Mouse (Mus musculus) MEL (cell line): ENCODE results near the gene Bicral. TPM values are rescaled to one million over a fixed set of nuclear protein-coding genes. Genes with fewer than 3 reads are reported as not detected.

Experiments used
- DNase-seq: peaks from one replicate; pipeline ENCODE4 v3.0.0; 2011; ENCODE audit warnings: low read depth, low spot score
- H3K27ac ChIP-seq: 2 replicates; pipeline ENCODE4 v1.5.1; 2012; ENCODE audit warnings: low read depth, mild to moderate bottlenecking, control low read depth, low read length, moderate library complexity; ENCODE audit not compliant: control insufficient read depth
- H3K27me3 ChIP-seq, 2 experiments: fragments of 150-350 bp in 1 of 2; sonication (generic) in 1 of 2; 2 replicates each; pipeline ENCODE4 v1.6.1; 2012; ENCODE audit warnings: low read length in 2 of 2, mild to moderate bottlenecking in 2 of 2, improper control_type of control experiment in 1 of 2, moderate library complexity in 1 of 2; ENCODE audit not compliant: insufficient read depth in 2 of 2, control insufficient read depth in 1 of 2
- H3K36me3 ChIP-seq, 2 experiments: 2 replicates each; pipeline ENCODE4 v1.6.1; 2012 to 2014; ENCODE audit warnings: low read length in 2 of 2, improper control_type of control experiment in 1 of 2, inconsistent platforms in 1 of 2, mild to moderate bottlenecking in 1 of 2; ENCODE audit not compliant: insufficient read depth in 2 of 2, control insufficient read depth in 1 of 2
- H3K4me1 ChIP-seq, 2 experiments: fragments of 150-350 bp in 1 of 2; sonication (generic) in 1 of 2; 2 replicates each; pipeline ENCODE4 v1.6.1; 2012; ENCODE audit warnings: low read length in 2 of 2, improper control_type of control experiment in 1 of 2, mild to moderate bottlenecking in 1 of 2; ENCODE audit not compliant: insufficient read depth in 2 of 2, control insufficient read depth in 1 of 2
- H3K4me3 ChIP-seq, 2 experiments: fragments of 150-350 bp in 1 of 2; sonication (generic) in 1 of 2; 2 replicates each; pipeline ENCODE4 v1.5.1; 2012; ENCODE audit warnings: low read depth in 2 of 2, low read length in 2 of 2, mild to moderate bottlenecking in 2 of 2, moderate library complexity in 2 of 2, control low read depth in 1 of 2, improper control_type of control experiment in 1 of 2; ENCODE audit not compliant: control insufficient read depth in 1 of 2, insufficient read depth in 1 of 2
- H3K79me2 ChIP-seq: 2 replicates; pipeline ENCODE4 v1.6.1; 2012; ENCODE audit warnings: mild to moderate bottlenecking, low read length, moderate library complexity; ENCODE audit not compliant: control insufficient read depth, poor library complexity, insufficient read depth
- H3K9ac ChIP-seq: 2 replicates; pipeline ENCODE4 v1.6.1; 2012; ENCODE audit warnings: low read depth, mild to moderate bottlenecking, control low read depth, low read length, moderate library complexity; ENCODE audit not compliant: control insufficient read depth, poor library complexity, severe bottlenecking
- H3K9me3 ChIP-seq: fragments of 150-350 bp; sonication (generic); replicated peaks from 2 replicates; pipeline ENCODE4 v1.6.1; 2012; ENCODE audit warnings: mild to moderate bottlenecking, low read length, improper control_type of control experiment, moderate library complexity; ENCODE audit not compliant: insufficient read depth
- CHD2 ChIP-seq: IDR thresholded peaks from 2 replicates; pipeline ENCODE4 v1.6.1; 2011; ENCODE audit warnings: low read length, improper control_type of control experiment
- CTCF ChIP-seq, 3 experiments: IDR thresholded peaks in 2 of 3; conservative IDR thresholded peaks in 1 of 3; 2 replicates each; pipeline ENCODE4 v1.5.1; 2011 to 2012; ENCODE audit warnings: low read length in 3 of 3, low read depth in 2 of 3, mild to moderate bottlenecking in 2 of 3, improper control_type of control experiment in 1 of 3, inconsistent platforms in 1 of 3, mixed read lengths in 1 of 3, moderate library complexity in 1 of 3; ENCODE audit not compliant: control insufficient read depth in 1 of 3, insufficient read depth in 1 of 3, poor library complexity in 1 of 3, severe bottlenecking in 1 of 3
- EP300 ChIP-seq, 2 experiments: IDR thresholded peaks; 2 replicates each; pipeline ENCODE4 v1.6.1; 2011; ENCODE audit warnings: improper control_type of control experiment in 2 of 2, low read length in 2 of 2, low read depth in 1 of 2, mild to moderate bottlenecking in 1 of 2
- ETS1 ChIP-seq: IDR thresholded peaks from 2 replicates; pipeline ENCODE4 v1.6.1; 2012; ENCODE audit warnings: low read depth, mild to moderate bottlenecking, inconsistent platforms, low read length, improper control_type of control experiment, moderate library complexity
- GATA1 ChIP-seq: IDR thresholded peaks from 2 replicates; pipeline ENCODE4 v1.6.1; 2011; ENCODE audit warnings: low read depth, low read length, improper control_type of control experiment
- HCFC1 ChIP-seq: IDR thresholded peaks from 2 replicates; pipeline ENCODE4 v1.6.1; 2012; ENCODE audit warnings: low read depth, mild to moderate bottlenecking, inconsistent platforms, low read length, improper control_type of control experiment, moderate library complexity
- JUND ChIP-seq: IDR thresholded peaks from 2 replicates; pipeline ENCODE4 v1.6.1; 2011; ENCODE audit warnings: low read depth, mild to moderate bottlenecking, improper control_type of control experiment, low read length
- KAT2A ChIP-seq: conservative IDR thresholded peaks from 2 replicates; pipeline ENCODE4 v1.6.1; 2012; ENCODE audit warnings: low read depth, low read length, improper control_type of control experiment, inconsistent platforms
- MAFK ChIP-seq: IDR thresholded peaks from 2 replicates; pipeline ENCODE4 v1.6.1; 2011; ENCODE audit warnings: low read depth, mild to moderate bottlenecking, low read length, improper control_type of control experiment, borderline replicate concordance
- MAZ ChIP-seq: IDR thresholded peaks from 2 replicates; pipeline ENCODE4 v1.6.1; 2012; ENCODE audit warnings: low read depth, mild to moderate bottlenecking, inconsistent platforms, low read length, improper control_type of control experiment
- MXI1 ChIP-seq: IDR thresholded peaks from 2 replicates; pipeline ENCODE4 v1.6.1; 2011; ENCODE audit warnings: mild to moderate bottlenecking, low read depth, low read length, improper control_type of control experiment
- MYC ChIP-seq: IDR thresholded peaks from 2 replicates; pipeline ENCODE4 v1.6.1; 2011; ENCODE audit warnings: low read depth, mild to moderate bottlenecking, low read length, improper control_type of control experiment, moderate library complexity
- NELFE ChIP-seq: IDR thresholded peaks from 2 replicates; pipeline ENCODE4 v1.6.1; 2011; ENCODE audit warnings: low read depth, low read length, improper control_type of control experiment
- NRF1 ChIP-seq: IDR thresholded peaks from 2 replicates; pipeline ENCODE4 v1.6.1; 2014; ENCODE audit warnings: low read depth, mild to moderate bottlenecking, inconsistent platforms, low read length, improper control_type of control experiment, moderate library complexity; ENCODE audit not compliant: poor library complexity, insufficient read depth, severe bottlenecking
- POLR2A ChIP-seq, 2 experiments: IDR thresholded peaks; 2 replicates each; pipeline ENCODE4 v1.6.1; 2011 to 2012; ENCODE audit warnings: low read length in 2 of 2, mild to moderate bottlenecking in 2 of 2, control low read depth in 1 of 2, improper control_type of control experiment in 1 of 2, low read depth in 1 of 2, moderate library complexity in 1 of 2; ENCODE audit not compliant: control insufficient read depth in 1 of 2, insufficient read depth in 1 of 2, poor library complexity in 1 of 2
- POLR2AphosphoS2 ChIP-seq: IDR thresholded peaks from 2 replicates; pipeline ENCODE4 v1.6.1; 2011; ENCODE audit warnings: low read length, improper control_type of control experiment
- POLR2AphosphoS5 ChIP-seq: IDR thresholded peaks from 2 replicates; pipeline ENCODE4 v1.6.1; 2012; ENCODE audit warnings: low read depth, borderline replicate concordance, mild to moderate bottlenecking, inconsistent platforms, low read length, moderate library complexity, mixed read lengths
- RAD21 ChIP-seq: IDR thresholded peaks from 2 replicates; pipeline ENCODE4 v1.6.1; 2011; ENCODE audit warnings: mild to moderate bottlenecking, low read depth, low read length, improper control_type of control experiment
- RCOR1 ChIP-seq: IDR thresholded peaks from 2 replicates; pipeline ENCODE4 v1.6.1; 2012; ENCODE audit warnings: low read depth, mild to moderate bottlenecking, inconsistent platforms, low read length, improper control_type of control experiment
- SIN3A ChIP-seq: IDR thresholded peaks from 2 replicates; pipeline ENCODE4 v1.6.1; 2012; ENCODE audit warnings: low read length, improper control_type of control experiment, inconsistent platforms
- TAL1 ChIP-seq: IDR thresholded peaks from 2 replicates; pipeline ENCODE4 v1.6.1; 2012; ENCODE audit warnings: mild to moderate bottlenecking, inconsistent platforms, low read length, moderate library complexity, mixed read lengths
- TBP ChIP-seq: IDR thresholded peaks from 2 replicates; pipeline ENCODE4 v1.8.0; 2011; ENCODE audit warnings: low read depth, low read length, improper control_type of control experiment
- UBTF ChIP-seq: IDR thresholded peaks from 2 replicates; pipeline ENCODE4 v1.6.1; 2012; ENCODE audit warnings: low read depth, mild to moderate bottlenecking, inconsistent platforms, low read length, improper control_type of control experiment, moderate library complexity, borderline replicate concordance; ENCODE audit not compliant: insufficient read depth
- USF1 ChIP-seq: IDR thresholded peaks from 2 replicates; pipeline ENCODE4 v1.6.1; 2014; ENCODE audit warnings: low read depth, mild to moderate bottlenecking, inconsistent platforms, low read length, improper control_type of control experiment, moderate library complexity
- USF2 ChIP-seq, 2 experiments: IDR thresholded peaks; 2 replicates each; pipeline ENCODE4 v1.6.1; 2011 to 2012; ENCODE audit warnings: improper control_type of control experiment in 2 of 2, low read length in 2 of 2, borderline replicate concordance in 1 of 2, inconsistent platforms in 1 of 2, low read depth in 1 of 2, mild to moderate bottlenecking in 1 of 2; ENCODE audit not compliant: insufficient read depth in 1 of 2
- ZC3H11A ChIP-seq: IDR thresholded peaks from 2 replicates; pipeline ENCODE4 v1.6.1; 2012; ENCODE audit warnings: low read depth, mild to moderate bottlenecking, inconsistent platforms, low read length, improper control_type of control experiment
- ZKSCAN1 ChIP-seq: IDR thresholded peaks from 2 replicates; pipeline ENCODE4 v1.6.1; 2012; ENCODE audit warnings: low read depth, mild to moderate bottlenecking, inconsistent platforms, low read length, improper control_type of control experiment, moderate library complexity
- ZMIZ1 ChIP-seq: IDR thresholded peaks from 2 replicates; pipeline ENCODE4 v1.6.1; 2012; ENCODE audit warnings: low read depth, mild to moderate bottlenecking, inconsistent platforms, low read length, improper control_type of control experiment, moderate library complexity
- ZNF384 ChIP-seq: IDR thresholded peaks from 2 replicates; pipeline ENCODE4 v1.6.1; 2012; ENCODE audit warnings: low read depth, mild to moderate bottlenecking, inconsistent platforms, low read length, improper control_type of control experiment
- polyA plus RNA-seq, 2 experiments: library from polyadenylated mRNA; stranded (reverse) in 1 of 2; unstranded in 1 of 2; fragments of >175 nt in 1 of 2; fragments of >200 nt in 1 of 2; gene quantifications; 2 replicates each; pipeline versions ENCODE4 v1.2.1 to v1.2.4; 2012; ENCODE audit warnings: low replicate concordance in 2 of 2, low read depth in 1 of 2; ENCODE audit not compliant: insufficient read length in 2 of 2, insufficient read depth in 1 of 2, missing spikeins in 1 of 2
- total RNA-seq: library from RNA; depleted of rRNA; stranded (reverse); fragments of 300-350 nt; gene quantifications from 2 replicates; pipeline ENCODE4 v1.2.3, GENCODE M21; 2012

The Bicral gene
- total and polyA plus RNA-seq, 3 experiments, result 3.7 to 6.9 TPM; not detected in 1

- no peaks in the 10 kb centered on the region for H3K27me3 ChIP-seq
- peak overlapping the region; percentile 28 to 72 for H3K4me3 ChIP-seq
- H3K9ac ChIP-seq, result peak overlapping the region; percentile 61
- no peaks in the 10 kb centered on the region for H3K9me3 ChIP-seq
- DNase-seq, result peak; percentile 63
- H3K79me2 ChIP-seq, result no peaks in the 10 kb centered on the region
- H3K36me3 ChIP-seq, result peaks cover 0 to 14% of the 10 kb centered on the region in 2 experiments; a peak in 3 of 4 replicates
- H3K27ac ChIP-seq, result peak overlapping the region; percentile 72
- peak in 1 of 2 experiments; percentile 29; a peak in 1 of 4 replicates for TF ChIP-seq EP300 (IDR thresholded peaks at IDR 0.05; ENCODE audit: low read depth in 1 of 2, low read length in 2 of 2)
- TF ChIP-seq SIN3A, result no peak
- TF ChIP-seq ETS1, result peak; percentile 49; the same call in 1 of the 2 replicates
- no peak for TF ChIP-seq MAFK
- no peak for TF ChIP-seq JUND
- TF ChIP-seq POLR2AphosphoS5, result no peak
- TF ChIP-seq RAD21, result no peak
- TF ChIP-seq ZMIZ1, result no peak
- TF ChIP-seq TBP, result 0 out of 2 replicates have a peak, but pooled peaks have one; percentile 13
- TF ChIP-seq POLR2AphosphoS2, result no peak
- TF ChIP-seq MXI1, result no peak
- 0 out of 2 replicates have a peak, but pooled peaks have one; percentile 4 for TF ChIP-seq GATA1
- no peak for TF ChIP-seq KAT2A
- peaks cover 17 to 20% of the 10 kb centered on the region in 2 experiments for H3K4me1 ChIP-seq
These were observed 28.3 kb downstream of the Bicral start for GRCm38 (mm10) chr17:46829856-46830535.

DNA sequence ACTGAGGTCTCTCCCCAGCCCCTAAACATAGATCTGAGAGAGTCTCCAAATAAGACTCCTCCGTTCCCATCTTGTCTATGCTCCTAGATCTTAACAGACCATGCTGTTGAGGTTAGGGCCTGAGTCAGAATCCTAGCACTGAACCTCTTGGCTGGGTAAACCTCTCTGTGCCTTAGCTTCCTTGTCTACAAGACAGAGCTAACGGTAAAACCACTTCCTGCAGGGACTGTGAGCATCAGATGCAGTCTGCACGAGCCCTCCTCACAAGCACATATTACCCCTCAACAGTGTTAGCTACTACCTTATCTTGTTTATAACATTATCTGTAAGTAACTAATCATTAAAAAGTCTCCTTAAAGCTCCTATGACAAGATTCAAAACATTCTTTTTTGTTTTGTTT is 29.3 kb downstream of the Bicral start:
- H3K27ac ChIP-seq, result peak overlapping the region; percentile 72
- peak; percentile 87 for DNase-seq
- TF ChIP-seq KAT2A (no peak), RCOR1 (no peak), JUND (no peak), USF1 (no peak), ZKSCAN1 (no peak), RAD21 (no peak), CTCF (IDR thresholded peaks at IDR 0.05 in 2 of 3, conservative IDR thresholded peaks at IDR 0.05 in 1 of 3; ENCODE audit: control insufficient read depth in 1 of 3, insufficient read depth in 1 of 3, low read depth in 2 of 3, low read length in 3 of 3, poor library complexity in 1 of 3, severe bottlenecking in 1 of 3) (no peak), MAZ (no peak), ETS1 (peak; percentile 73; the same call in 1 of the 2 replicates), NRF1 (no peak), CHD2 (no peak), UBTF (no peak), NELFE (0 out of 2 replicates have a peak, but pooled peaks have one; percentile 22), POLR2A (IDR thresholded peaks at IDR 0.05; ENCODE audit: control insufficient read depth in 1 of 2, insufficient read depth in 1 of 2, low read depth in 1 of 2, low read length in 2 of 2, poor library complexity in 1 of 2) (peak in 1 of 2 experiments; percentile 32; a peak in 1 of 4 replicates), ZNF384 (no peak), USF2 (IDR thresholded peaks at IDR 0.05; ENCODE audit: borderline replicate concordance in 1 of 2, insufficient read depth in 1 of 2, low read depth in 1 of 2, low read length in 2 of 2) (no peak), TAL1 (no peak), ZMIZ1 (no peak), TBP (peak; percentile 64; the same call in 1 of the 2 replicates), MYC (peak; percentile 48; the same call in 1 of the 2 replicates), MAFK (0 out of 2 replicates have a peak, but pooled peaks have one; percentile 8), HCFC1 (peak; percentile 54; the same call in 1 of the 2 replicates), ZC3H11A (no peak)

More for the DNA sequence above, 29.3 kb downstream of the Bicral start:
- H3K4me3 ChIP-seq, result no peak overlapping the region
- no peaks in the 10 kb centered on the region for H3K9me3 ChIP-seq
- no peaks in the 10 kb centered on the region for H3K27me3 ChIP-seq
- peaks cover 0 to 14% of the 10 kb centered on the region in 2 experiments; a peak in 3 of 4 replicates for H3K36me3 ChIP-seq
- no peak overlapping the region for H3K9ac ChIP-seq
- no peaks in the 10 kb centered on the region for H3K79me2 ChIP-seq
- H3K4me1 ChIP-seq, result peaks cover 17 to 20% of the 10 kb centered on the region in 2 experiments
